Mouse (Mus musculus) c-Kit-positive CD71-positive TER-119-negative erythroid progenitor cells, embryonic 14.5 days (primary cell): ENCODE measurements around the gene Gh.
A peak's percentile ranks its signal among the peaks of the same experiment; 100 is the strongest.

ENCODE experiments used
- DNase-seq: peaks from one replicate; pipeline ENCODE4 v3.0.0-alpha.2; 2013; ENCODE audit warnings: low read depth

Gh gene

DNA sequence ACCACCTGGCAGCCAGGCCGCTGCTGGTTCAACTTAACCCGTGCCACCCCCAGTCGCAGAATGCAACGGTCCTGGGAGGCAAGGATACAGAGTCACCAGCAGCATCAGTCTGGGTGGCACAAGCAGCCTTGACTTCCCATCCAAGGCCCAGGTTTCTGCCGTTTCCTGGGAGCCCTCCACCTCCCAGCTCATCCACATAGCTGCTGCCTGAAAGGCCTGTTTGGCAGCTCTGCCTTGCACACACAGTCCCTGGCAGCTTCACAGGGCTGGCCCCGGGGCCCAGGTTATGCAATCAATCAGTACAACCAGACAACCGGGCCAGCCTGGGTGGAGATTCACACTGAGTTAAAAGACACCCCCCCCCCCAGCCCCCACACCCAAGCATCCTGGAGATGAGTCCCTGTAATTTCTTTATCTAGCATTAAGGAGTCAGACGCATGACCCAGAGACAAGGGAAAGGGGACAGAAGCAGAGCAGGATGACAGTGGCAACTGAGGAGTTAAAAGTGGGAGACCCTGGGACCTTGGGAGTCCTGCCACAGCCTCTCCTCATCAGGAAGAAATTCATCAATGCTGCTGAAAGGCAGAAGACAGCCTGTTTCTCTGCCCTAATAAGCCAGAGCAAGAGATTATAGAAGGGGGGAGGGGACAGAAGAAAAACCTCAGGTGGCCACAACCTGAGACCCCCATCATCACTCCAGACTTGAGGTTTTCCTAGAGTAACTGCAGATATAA lies 33.2 kb downstream of the Gh start:
- DNase-seq, result no peak

DNA sequence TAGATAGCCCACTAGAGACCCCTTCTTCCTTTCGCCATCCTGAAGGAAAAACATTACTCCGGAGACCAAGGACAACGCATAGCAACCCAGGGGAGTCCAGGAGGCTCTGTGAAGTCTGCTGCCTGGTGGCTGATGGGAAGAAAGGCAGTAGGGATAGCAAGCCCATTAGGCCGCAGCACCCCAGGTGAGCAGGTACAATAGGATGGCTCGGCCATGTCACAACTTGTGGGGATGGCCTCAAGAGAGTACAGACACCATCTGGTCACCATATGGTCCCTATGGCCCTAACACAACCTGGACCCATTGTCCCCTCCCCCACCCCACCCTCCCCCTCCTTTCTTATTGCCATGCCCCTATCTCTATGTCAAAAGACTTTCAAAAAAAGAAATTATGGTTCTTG lies 33.8 kb downstream of the Gh start:
- no peak for DNase-seq

DNA sequence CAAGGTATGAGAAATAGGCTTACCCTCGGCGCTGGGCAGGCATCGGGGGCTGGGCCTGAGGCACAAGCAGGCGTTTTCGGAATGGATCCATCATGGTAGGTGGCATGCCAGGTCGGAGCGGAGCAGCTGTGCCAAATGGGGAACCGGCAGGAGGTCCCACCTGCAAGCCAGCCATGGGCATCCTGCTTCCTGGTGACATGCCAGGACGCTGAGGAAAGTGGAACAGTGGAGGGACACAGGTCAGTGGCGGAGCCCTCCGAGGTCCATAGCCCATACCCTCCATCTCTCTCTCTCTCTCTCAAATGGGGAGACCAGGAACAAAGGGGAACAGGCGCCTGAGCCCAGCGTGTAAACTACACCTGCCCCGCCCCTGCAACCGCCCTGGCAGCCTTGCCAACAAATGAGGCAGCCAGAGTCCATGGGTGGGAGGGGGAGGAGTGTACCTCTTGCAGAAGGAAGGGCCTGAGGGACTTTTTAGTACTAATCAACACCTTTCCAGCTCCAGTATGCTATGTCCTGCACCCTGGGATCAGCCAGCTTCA lies 34.3 kb downstream of the Gh start:
- DNase-seq, result no peak

DNA sequence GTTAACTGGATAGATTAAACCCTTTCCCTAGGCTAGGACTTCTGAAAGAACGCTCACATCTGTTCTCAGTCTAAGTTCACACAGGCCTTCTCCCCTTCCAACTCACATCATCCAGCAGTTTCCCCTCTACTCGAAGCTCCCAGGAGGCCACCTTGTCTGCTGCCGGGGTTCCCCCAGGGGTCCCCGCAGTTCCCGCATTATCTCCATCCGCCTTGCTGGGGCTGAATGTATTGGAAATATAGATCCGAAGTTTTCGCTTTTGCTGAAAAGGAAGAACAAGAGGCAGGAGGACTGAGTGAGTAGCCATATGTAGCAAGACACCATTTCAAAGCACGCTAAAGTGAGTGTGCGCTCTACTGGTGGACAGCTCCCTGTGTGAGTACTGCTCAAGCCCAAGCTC lies 35.2 kb downstream of the Gh start:
- no peak for DNase-seq

DNA sequence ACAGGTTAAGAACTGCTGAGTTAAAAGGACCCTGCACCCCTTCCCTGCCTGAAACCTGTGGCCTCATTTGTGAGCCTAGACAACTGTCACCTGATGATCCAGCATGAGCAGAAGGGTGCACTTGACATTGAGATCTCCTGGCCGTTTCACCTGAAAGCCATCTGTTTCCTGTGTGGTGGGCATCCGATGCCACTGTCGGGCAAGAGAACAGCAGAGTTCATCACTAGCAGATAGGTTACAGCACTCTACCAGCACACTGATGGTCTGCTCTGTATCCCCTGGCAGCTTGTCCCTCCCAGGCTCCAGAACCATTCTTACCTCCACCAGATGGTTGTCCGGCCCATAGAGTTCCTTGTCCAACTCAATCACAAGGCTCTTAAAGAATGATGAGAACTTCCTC lies 36.1 kb downstream of the Gh start:
- DNase-seq, result no peak

DNA sequence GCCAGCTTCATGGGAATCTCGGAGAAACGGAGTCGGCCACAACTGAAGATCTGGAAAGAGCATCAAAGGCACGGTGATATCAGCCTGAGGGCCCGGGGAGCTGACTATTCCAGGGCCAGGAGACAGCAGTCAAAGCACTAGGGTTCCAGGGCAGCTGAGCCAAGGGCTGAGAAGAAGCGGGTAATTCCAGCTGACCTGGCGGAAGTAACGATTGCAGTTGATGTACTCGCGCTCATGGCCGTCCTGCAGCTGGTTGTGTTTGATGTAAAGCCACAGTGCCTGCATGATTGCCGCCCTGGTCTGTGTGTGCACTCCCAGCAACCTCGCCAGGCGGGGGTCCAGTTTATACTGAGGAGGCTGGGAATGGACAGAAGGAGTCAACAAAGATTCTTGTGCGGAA lies 36.7 kb downstream of the Gh start:
- no peak for DNase-seq

DNA sequence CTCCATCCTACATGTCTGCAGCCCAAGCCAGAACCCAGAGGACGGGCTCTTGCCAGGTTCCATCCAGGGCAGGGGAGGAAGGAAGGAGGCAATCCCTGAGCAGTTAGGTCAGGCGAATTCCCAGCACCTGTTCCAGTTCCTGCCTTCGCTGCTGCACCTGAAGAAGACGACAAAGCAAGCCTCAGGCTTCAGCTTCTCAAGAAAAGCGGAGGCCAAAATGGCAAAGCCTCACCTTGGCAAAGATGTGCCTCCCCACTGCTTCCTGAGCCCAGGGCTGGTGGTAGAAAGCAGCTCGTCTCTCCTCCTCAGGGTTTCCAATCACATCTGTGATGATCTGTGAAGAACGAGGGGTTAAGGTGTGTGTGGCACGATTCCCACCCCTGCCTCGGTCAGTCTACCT lies 37.7 kb downstream of the Gh start:
- DNase-seq, result no peak

DNA sequence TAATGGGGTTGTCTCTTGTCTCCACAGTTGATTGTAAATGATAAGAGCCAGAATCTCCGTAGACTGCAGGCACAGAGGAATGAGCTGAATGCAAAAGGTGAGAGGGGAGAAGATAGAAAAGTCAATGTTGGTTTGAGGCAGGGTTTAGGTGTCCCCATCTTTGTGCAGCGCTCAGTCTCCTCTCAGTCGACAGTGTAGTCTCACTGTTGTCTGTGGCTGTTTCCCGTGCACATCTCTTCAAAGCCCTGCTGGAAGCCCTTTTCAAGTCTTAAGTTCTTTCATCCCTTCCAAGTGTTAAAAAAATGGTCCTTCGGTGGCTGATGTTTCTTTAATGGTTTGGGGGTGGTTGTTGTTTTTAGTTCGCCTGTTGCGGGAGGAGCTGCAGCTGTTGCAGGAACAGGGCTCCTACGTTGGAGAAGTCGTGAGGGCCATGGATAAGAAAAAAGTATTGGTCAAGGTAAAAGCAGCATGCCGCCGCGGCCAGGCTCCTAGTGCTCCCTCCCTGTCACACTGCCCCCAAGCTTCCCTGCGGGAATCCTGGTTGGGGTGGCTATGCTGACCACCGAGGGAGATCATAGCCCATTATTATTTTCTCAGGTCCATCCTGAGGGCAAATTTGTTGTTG lies 40.7 kb downstream of the Gh start:
- no peak for DNase-seq

DNA sequence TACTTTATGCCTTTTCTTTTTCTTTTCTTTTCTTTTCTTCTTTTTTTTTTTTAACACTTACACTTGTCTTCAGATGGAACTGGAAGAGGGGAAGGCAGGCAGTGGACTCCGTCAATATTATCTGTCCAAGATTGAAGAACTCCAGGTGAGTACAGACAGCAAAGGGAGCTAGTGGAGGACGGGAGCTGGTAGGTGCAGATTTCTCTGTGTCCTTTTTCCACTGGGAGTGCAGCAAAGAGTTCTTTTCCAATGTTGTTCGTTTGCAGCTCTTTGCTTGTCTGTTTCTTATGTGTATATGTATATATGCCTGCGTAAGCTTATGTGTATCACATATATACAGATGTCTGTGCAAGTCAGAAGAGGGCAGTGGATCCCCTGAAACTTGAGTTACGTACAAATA lies 44.9 kb downstream of the Gh start:
- DNase-seq, result no peak

DNA sequence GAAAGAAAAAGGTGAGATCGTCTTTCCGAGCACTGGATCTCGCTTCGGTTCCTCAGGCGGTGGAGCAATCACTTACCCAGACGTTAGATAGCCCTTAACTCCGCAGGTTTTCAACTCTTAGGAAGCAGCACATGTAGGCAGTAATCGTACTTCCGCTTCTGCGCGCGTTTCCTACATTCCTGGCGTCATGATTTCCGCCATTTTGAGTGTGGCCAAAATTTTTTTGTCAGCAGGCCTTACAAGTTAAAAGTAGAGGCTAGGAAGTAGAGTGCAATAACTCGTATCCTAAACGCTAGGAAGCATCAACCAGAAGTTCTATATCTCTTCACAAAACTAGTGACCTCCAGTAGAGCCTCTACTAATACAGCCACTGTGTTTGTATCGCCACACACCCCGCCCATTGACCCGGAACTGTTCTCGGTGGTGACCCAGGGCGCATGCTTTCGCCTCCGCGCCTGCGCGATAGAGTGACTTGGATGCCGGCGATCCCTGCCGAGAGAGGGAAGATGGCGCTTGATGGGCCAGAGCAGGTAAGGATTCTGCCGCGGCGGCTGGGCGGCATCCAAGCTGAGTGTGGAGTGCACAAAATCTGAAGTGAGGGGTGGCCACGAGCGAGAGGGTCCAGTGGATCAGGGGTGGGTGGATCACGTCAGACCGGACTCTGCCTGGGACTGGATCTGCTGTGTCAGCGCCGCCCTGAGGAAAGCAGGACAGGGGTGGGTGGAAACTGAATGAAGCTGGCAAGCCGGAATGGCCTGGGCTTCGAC lies 45.8 kb downstream of the Gh start, which contains the start of the genes Ftsj3 and Psmc5:
Gene Ftsj3 (minus strand): TSS at position 395 of the 767 bp plus-strand sequence.
Gene Psmc5 (plus strand): TSS at position 470 of the 767 bp plus-strand sequence.
- peak; percentile 96 for DNase-seq

DNA sequence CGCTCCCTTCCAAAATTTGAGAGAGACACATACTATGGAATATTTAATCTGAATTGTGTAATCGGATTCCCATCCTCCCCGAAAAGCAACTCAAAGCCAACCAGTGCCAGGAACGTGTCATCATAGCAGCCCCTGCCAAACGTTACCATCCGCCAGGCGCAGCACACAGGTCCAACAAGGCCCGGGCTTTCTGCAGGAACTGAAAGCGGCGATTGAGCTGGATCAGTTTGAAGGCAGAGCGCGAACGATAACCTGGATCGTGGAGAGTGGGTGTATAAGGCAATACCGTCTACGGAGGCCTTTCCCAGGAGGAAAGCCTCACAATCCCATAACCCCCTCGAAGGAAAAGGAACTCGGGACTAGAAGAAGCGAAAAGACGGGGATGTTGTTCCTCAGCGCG lies 46.5 kb downstream of the Gh start:
- no peak for DNase-seq

DNA sequence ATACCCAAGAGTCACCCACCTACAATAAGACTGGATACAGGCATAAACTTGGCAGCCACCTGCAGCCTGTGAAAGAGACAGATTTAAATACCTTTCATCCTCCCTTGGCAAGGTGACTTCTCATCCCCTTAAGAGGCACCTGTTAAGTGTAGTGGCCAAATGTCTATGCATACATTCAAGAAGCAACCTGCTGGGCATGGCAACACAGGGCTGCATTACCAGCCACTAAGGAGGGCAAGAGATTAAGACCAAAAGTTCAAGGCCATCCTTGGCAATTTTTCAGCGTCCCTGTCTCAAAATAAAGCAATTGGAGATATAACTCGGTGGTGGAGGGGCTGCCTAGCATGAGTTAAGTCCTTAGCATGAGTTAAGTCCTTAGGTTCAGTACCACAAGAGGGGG lies 46.9 kb downstream of the Gh start:
- no peak for DNase-seq
